Mouse (Mus musculus) midbrain, embryonic 16.5 days (tissue): ENCODE results near the gene Plekha7. TPM values are rescaled to one million over a fixed set of nuclear protein-coding genes. Genes with fewer than 3 reads are reported as not detected.

Experiments used
- ATAC-seq: fragments of 200-750 bp; cut with Nextera tagmentation; 2 replicates; pipeline ENCODE4 v1.8.0; 2017; ENCODE audit warnings: moderate TSS enrichment
- H3K27ac ChIP-seq: fragments of 300-500 bp; sonication (generic); 2 replicates; pipeline ENCODE4 v1.5.1; 2014; ENCODE audit warnings: mild to moderate bottlenecking, low read length, mixed read lengths
- H3K27me3 ChIP-seq: fragments of 300-500 bp; sonication (generic); 2 replicates; pipeline ENCODE4 v1.6.1; 2014; ENCODE audit warnings: low read depth, low read length, mixed read lengths; ENCODE audit not compliant: control insufficient read depth, insufficient read depth
- H3K36me3 ChIP-seq: fragments of 300-500 bp; sonication (generic); 2 replicates; pipeline ENCODE4 v1.6.1; 2014; ENCODE audit warnings: mild to moderate bottlenecking, low read length, moderate library complexity, mixed read lengths; ENCODE audit not compliant: control insufficient read depth, insufficient read depth
- H3K4me1 ChIP-seq: fragments of 300-500 bp; sonication (generic); 2 replicates; pipeline ENCODE4 v1.6.1; 2014; ENCODE audit warnings: mild to moderate bottlenecking, low read length, mixed read lengths; ENCODE audit not compliant: control insufficient read depth, insufficient read depth
- H3K4me2 ChIP-seq: fragments of 300-500 bp; sonication (generic); 2 replicates; pipeline ENCODE4 v1.6.1; 2014; ENCODE audit warnings: mild to moderate bottlenecking, low read length, mixed read lengths
- H3K4me3 ChIP-seq: fragments of 300-500 bp; sonication (generic); 2 replicates; pipeline ENCODE4 v1.5.1; 2014; ENCODE audit warnings: low read depth, mild to moderate bottlenecking, low read length, moderate library complexity, mixed read lengths
- H3K9ac ChIP-seq: fragments of 300-500 bp; sonication (generic); 2 replicates; pipeline ENCODE4 v1.6.1; 2014; ENCODE audit warnings: low read depth, low read length, mixed read lengths
- H3K9me3 ChIP-seq: fragments of 300-500 bp; sonication (generic); replicated peaks from 2 replicates; pipeline ENCODE4 v1.6.1; 2014; ENCODE audit warnings: mild to moderate bottlenecking, low read length, mixed read lengths; ENCODE audit not compliant: control insufficient read depth, poor library complexity, severe bottlenecking
- WGBS: fragments of 180-500 bp; shearing (Covaris S2); extraction: QIAGEN DNeasy Blood & Tissue Kit; methylation state at CpG from one replicate; pipeline ENCODE4 v1.1.7; 2014; 5-methylcytosine and 5-hydroxymethylcytosine counted together
- polyA plus RNA-seq: library from polyadenylated mRNA; unstranded; fragments of >200 nt; fragmentation: Nextera tagmentation; extraction: Ambion mirVana; gene quantifications from 2 replicates; pipeline ENCODE4 v1.2.1, GENCODE M21; 2015

The Plekha7 gene
- polyA plus RNA-seq, 1 experiment from 2014 or later = 12.8 TPM

DNA sequence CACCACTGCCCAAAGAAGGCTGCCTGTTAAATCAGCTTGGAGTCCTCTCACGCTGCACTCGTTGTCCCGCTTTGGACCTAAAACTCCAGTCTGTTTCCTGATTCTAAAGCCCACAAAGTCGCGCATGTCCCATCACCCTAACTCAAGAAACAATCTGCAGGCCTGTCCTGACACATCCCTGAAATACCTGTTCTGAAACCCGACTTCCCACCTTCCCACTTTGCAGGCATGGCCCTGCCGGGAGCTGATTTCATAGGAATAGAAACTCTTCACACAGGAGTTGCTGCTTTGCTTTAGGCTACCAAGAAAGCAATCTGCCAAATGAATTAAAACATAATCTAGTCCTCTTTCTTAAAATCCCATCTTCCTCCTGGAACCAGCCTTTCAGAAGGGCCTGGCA is 115.2 kb downstream of the Plekha7 start:
- Histone ChIP-seq H3K9me3 (no peaks in the 10 kb centered on the region), H3K27ac (no peak overlapping the region), H3K9ac (no peak overlapping the region), H3K4me2 (no peak overlapping the region), H3K27me3 (no peaks in the 10 kb centered on the region), H3K4me3 (no peak overlapping the region), H3K36me3 (no peaks in the 10 kb centered on the region), H3K4me1 (peaks cover 16% of the 10 kb centered on the region)
- WGBS = 90% methylated on average over 7 of the region's 7 CpGs
- no peak for ATAC-seq

DNA sequence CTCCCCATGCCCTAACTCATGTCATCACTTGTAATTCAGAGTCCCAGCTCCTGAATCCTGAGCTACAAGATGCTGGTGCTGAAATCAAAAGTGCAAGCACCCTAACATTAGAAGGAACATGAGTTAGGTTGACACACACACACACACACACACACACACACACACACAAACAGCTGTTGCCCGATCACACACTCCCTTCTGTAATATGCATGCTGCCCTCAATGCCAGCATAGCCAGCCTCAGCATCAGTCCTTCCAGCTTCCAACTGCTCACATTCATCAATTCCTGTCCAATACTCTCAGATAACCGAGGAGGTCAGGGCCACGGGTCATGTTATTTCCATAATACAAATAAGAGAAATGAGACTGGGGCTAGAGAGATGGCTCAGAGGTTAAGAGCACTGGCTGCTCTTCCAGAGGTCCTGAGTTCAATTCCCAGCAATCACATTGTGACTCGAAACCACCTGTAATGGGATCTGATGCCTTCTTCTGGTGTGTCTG is 116.0 kb downstream of the Plekha7 start:
- H3K27ac ChIP-seq = no peak overlapping the region
- no peaks in the 10 kb centered on the region for H3K9me3 ChIP-seq
- 79% methylated on average over 4 of the region's 4 CpGs for WGBS
- no peak overlapping the region for H3K4me2 ChIP-seq
- H3K36me3 ChIP-seq = no peaks in the 10 kb centered on the region
- H3K4me3 ChIP-seq = no peak overlapping the region
- H3K9ac ChIP-seq = no peak overlapping the region
- H3K27me3 ChIP-seq = no peaks in the 10 kb centered on the region
- no peak for ATAC-seq
- H3K4me1 ChIP-seq = peaks cover 18% of the 10 kb centered on the region

DNA sequence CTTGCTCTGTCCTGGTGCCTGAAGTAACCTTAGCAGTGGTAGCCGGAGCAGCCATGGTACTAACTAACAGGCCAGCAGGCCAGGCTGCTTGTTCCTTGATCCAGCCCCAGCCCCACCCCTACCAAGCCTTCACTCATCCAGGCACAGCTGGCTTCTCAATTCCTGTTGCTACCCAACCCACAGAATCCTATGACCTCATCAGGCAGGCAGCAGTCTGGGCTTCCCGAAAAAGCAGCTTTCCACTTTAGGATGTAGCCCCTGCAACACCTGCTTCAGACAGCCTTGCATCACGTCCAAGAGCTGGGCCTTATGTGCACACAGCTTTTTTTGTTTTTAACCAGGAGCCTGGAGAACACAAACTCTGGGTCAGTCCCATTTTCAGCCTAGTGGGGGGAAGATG is 117.0 kb downstream of the Plekha7 start:
- Histone ChIP-seq H3K4me2 (no peak overlapping the region), H3K9ac (no peak overlapping the region), H3K4me3 (no peak overlapping the region), H3K27me3 (no peaks in the 10 kb centered on the region), H3K4me1 (peaks cover 28% of the 10 kb centered on the region), H3K9me3 (no peaks in the 10 kb centered on the region), H3K27ac (0 out of 2 replicates have a peak overlapping the region, but pooled peaks have one; percentile 20), H3K36me3 (no peaks in the 10 kb centered on the region)
- WGBS = 11% methylated on average over 3 of the region's 3 CpGs
- no peak for ATAC-seq

DNA sequence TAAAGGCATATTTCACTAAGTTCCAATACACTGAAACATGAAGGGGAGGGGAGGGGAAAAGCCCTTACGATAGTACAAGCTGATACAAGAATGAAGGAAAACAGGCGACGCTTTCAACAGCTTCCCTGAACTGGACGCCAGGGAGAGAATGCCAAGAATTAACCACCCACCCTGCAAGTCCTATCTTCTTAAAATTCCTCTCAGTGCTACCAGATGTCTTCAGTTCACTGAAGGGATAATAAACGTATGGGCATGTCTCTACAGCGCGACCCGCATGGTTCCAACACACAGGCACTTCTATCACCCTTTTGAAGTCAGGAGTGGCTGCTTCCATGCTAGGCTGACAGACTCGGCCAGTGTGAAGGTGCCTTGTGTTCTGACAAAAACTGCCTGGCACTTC is 118.5 kb downstream of the Plekha7 start:
- H3K4me2 ChIP-seq = no peak overlapping the region
- WGBS = 29% methylated on average over 9 of the region's 9 CpGs
- H3K4me3 ChIP-seq = no peak overlapping the region
- no peak overlapping the region for H3K9ac ChIP-seq
- no peaks in the 10 kb centered on the region for H3K9me3 ChIP-seq
- ATAC-seq = 0 out of 2 replicates have a peak, but pooled peaks have one; percentile 30
- no peaks in the 10 kb centered on the region for H3K36me3 ChIP-seq
- no peaks in the 10 kb centered on the region for H3K27me3 ChIP-seq
- H3K27ac ChIP-seq = peak overlapping the region; percentile 34; the same call in 1 of the 2 replicates
- H3K4me1 ChIP-seq = peaks cover 42% of the 10 kb centered on the region

GRCm38 (mm10) chr7:116188391-116188790 is 119.8 kb downstream of the Plekha7 start:
- Histone ChIP-seq H3K36me3 (no peaks in the 10 kb centered on the region), H3K27ac (no peak overlapping the region), H3K27me3 (no peaks in the 10 kb centered on the region), H3K4me2 (no peak overlapping the region), H3K4me3 (no peak overlapping the region), H3K4me1 (peaks cover 53% of the 10 kb centered on the region), H3K9me3 (no peaks in the 10 kb centered on the region), H3K9ac (no peak overlapping the region)
- 88% methylated on average over 5 of the region's 5 CpGs for WGBS
- ATAC-seq = no peak

GRCm38 (mm10) chr7:116187521-116187920 is 120.7 kb downstream of the Plekha7 start:
- Histone ChIP-seq H3K4me1 (peaks cover 53% of the 10 kb centered on the region), H3K4me2 (no peak overlapping the region), H3K9me3 (no peaks in the 10 kb centered on the region), H3K9ac (no peak overlapping the region), H3K27me3 (no peaks in the 10 kb centered on the region), H3K4me3 (no peak overlapping the region), H3K27ac (no peak overlapping the region), H3K36me3 (no peaks in the 10 kb centered on the region)
- 92% methylated on average over 3 of the region's 3 CpGs for WGBS
- ATAC-seq = no peak

DNA sequence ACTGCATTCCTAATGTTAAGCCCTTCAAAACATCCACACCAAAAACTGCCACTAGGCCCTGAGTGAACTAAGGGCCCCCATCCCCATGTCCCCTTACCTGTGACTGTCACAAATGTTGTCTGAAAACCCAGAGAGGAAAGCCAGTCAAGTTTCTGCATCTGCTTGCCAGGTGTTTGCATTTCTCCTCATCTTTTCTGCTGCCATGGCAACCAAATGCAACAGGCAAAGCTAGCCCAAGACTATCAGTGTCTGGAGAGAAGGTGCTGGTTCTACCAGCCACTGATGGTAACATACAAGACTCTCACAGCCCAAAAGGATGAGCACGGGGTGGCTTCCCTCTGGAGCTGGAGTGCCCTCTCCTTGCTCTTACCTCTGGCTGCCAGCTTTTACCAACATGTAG is 121.3 kb downstream of the Plekha7 start:
- Histone ChIP-seq H3K4me1 (peaks cover 53% of the 10 kb centered on the region), H3K4me3 (no peak overlapping the region), H3K27me3 (no peaks in the 10 kb centered on the region), H3K9me3 (no peaks in the 10 kb centered on the region), H3K36me3 (no peaks in the 10 kb centered on the region), H3K9ac (no peak overlapping the region), H3K27ac (no peak overlapping the region), H3K4me2 (no peak overlapping the region)
- WGBS = 81% methylated on average over 1 of the region's 1 CpGs
- no peak for ATAC-seq

GRCm38 (mm10) chr7:116186156-116186555 is 122.0 kb downstream of the Plekha7 start:
- Histone ChIP-seq H3K4me3 (no peak overlapping the region), H3K4me1 (peaks cover 53% of the 10 kb centered on the region), H3K36me3 (no peaks in the 10 kb centered on the region), H3K9me3 (no peaks in the 10 kb centered on the region), H3K27me3 (no peaks in the 10 kb centered on the region), H3K4me2 (no peak overlapping the region), H3K9ac (no peak overlapping the region), H3K27ac (peak overlapping the region; percentile 31; the same call in 1 of the 2 replicates)
- ATAC-seq = no peak
- 32% methylated on average over 5 of the region's 5 CpGs for WGBS

- Histone ChIP-seq H3K4me2 (peak overlapping the region; percentile 12; the same call in 1 of the 2 replicates), H3K4me3 (no peak overlapping the region), H3K27me3 (no peaks in the 10 kb centered on the region), H3K9ac (peak overlapping the region; percentile 39), H3K9me3 (no peaks in the 10 kb centered on the region), H3K36me3 (no peaks in the 10 kb centered on the region), H3K27ac (peak overlapping the region; percentile 48; the same call in 1 of the 2 replicates), H3K4me1 (peaks cover 39% of the 10 kb centered on the region)
- 9% methylated on average over 11 of the region's 11 CpGs for WGBS
- ATAC-seq = no peak
Measured at GRCm38 (mm10) chr7:116184358-116185057, 123.7 kb downstream of the Plekha7 start.
